Mouse (Mus musculus) thymus, adult 2 months (tissue): ENCODE measurements around the gene Olfr76. TPM values are rescaled to one million over a fixed set of nuclear protein-coding genes. Genes with fewer than 3 reads are reported as not detected.
"Not testable (repeated sequence)": the region's sequence is repeated elsewhere in the genome, so short reads cannot be mapped to it uniquely, and the experiment has no call there.

Experiments used
- DNase-seq: peaks from one replicate; pipeline ENCODE4 v3.0.0; 2021
- H3K27ac ChIP-seq: fragments of 200-500 bp; 2 replicates; pipeline ENCODE4 v1.5.1; 2012; ENCODE audit warnings: low read length, control low read depth; ENCODE audit not compliant: control insufficient read depth, insufficient read depth
- H3K27me3 ChIP-seq: fragments of 200-500 bp; 2 replicates; pipeline ENCODE4 v1.6.1; 2012; ENCODE audit warnings: mild to moderate bottlenecking, low read length, moderate library complexity, mixed read lengths; ENCODE audit not compliant: control insufficient read depth, insufficient read depth
- H3K36me3 ChIP-seq: fragments of 200-500 bp; 2 replicates; pipeline ENCODE4 v1.6.1; 2012; ENCODE audit warnings: mild to moderate bottlenecking, low read length, moderate library complexity; ENCODE audit not compliant: control insufficient read depth, insufficient read depth
- H3K4me1 ChIP-seq: fragments of 200-500 bp; replicated peaks from 2 replicates; pipeline ENCODE4 v1.6.1; 2012; ENCODE audit warnings: low read length; ENCODE audit not compliant: control insufficient read depth, insufficient read depth
- H3K4me3 ChIP-seq: fragments of 200-500 bp; 2 replicates; pipeline ENCODE4 v1.5.1; 2012; ENCODE audit warnings: mild to moderate bottlenecking, low read length, control low read depth, moderate library complexity; ENCODE audit not compliant: control insufficient read depth, insufficient read depth
- CTCF ChIP-seq: fragments of 200-500 bp; IDR thresholded peaks from 2 replicates; pipeline ENCODE4 v1.5.1; 2012; ENCODE audit warnings: mild to moderate bottlenecking, control low read depth, low read length, moderate library complexity, borderline replicate concordance; ENCODE audit not compliant: control insufficient read depth, poor library complexity, insufficient read depth; ENCODE audit errors: extremely low read depth
- POLR2A ChIP-seq: fragments of 200-500 bp; IDR thresholded peaks from 2 replicates; pipeline ENCODE4 v1.6.1; 2012; ENCODE audit warnings: mild to moderate bottlenecking, low read length, control low read depth, moderate library complexity; ENCODE audit not compliant: control insufficient read depth, poor library complexity, insufficient read depth; ENCODE audit errors: extremely low read depth
- WGBS: fragments of 180-500 bp; shearing (Covaris S2); methylation state at CpG from one replicate; pipeline ENCODE4 v1.1.7; 2018; 5-methylcytosine and 5-hydroxymethylcytosine counted together
- polyA plus RNA-seq: library from polyadenylated mRNA; depleted of rRNA; stranded (reverse); fragments of >200 nt; gene quantifications from 2 replicates; pipeline ENCODE4 v1.2.3, GENCODE M21; 2012; rRNA removed

Gene Olfr76
- polyA plus RNA-seq, 1 experiment = 0.12 TPM

- Histone ChIP-seq H3K27me3 (no peaks in the 10 kb centered on the region), H3K4me1 (no peaks in the 10 kb centered on the region), H3K36me3 (no peaks in the 10 kb centered on the region), H3K27ac (no peak overlapping the region), H3K4me3 (no peak overlapping the region)
- no peak for DNase-seq
- 64% methylated on average over 1 of the region's 1 CpGs for WGBS
- TF ChIP-seq POLR2A (no peak), CTCF (no peak)
These were observed 9.2 kb downstream of the Olfr76 start for GRCm38 (mm10) chr19:12113807-12114206.

GRCm38 (mm10) chr19:12104541-12104940 is 18.5 kb downstream of the Olfr76 start:
- no peaks in the 10 kb centered on the region for H3K27me3 ChIP-seq
- H3K36me3 ChIP-seq = no peaks in the 10 kb centered on the region
- WGBS = 68% methylated on average over 1 of the region's 1 CpGs
- DNase-seq = no peak
- TF ChIP-seq CTCF = no peak
- TF ChIP-seq POLR2A = no peak
- no peaks in the 10 kb centered on the region for H3K4me1 ChIP-seq
- no peak overlapping the region for H3K4me3 ChIP-seq
- H3K27ac ChIP-seq = no peak overlapping the region

GRCm38 (mm10) chr19:12103234-12103633 is 19.8 kb downstream of the Olfr76 start, which contains the start of gene Olfr1427:
Gene Olfr1427 (minus strand): TSS chr19:12103334.
- WGBS = 100% methylated on average over 2 of the region's 2 CpGs
- no peak within 1 kb of the TSS for H3K4me3 ChIP-seq

GRCm38 (mm10) chr19:12091913-12092312 is 31.1 kb downstream of the Olfr76 start, which contains the start of gene Olfr1426:
Gene Olfr1426 (minus strand): TSS chr19:12092013.
- TF ChIP-seq POLR2A (no peak), CTCF (no peak)
- Histone ChIP-seq H3K4me3 (no peak within 1 kb of the TSS), H3K4me1 (no peaks in the 10 kb centered on the region), H3K27me3 (no peaks in the 10 kb centered on the region), H3K27ac (no peak within 1 kb of the TSS), H3K36me3 (no peaks in the 10 kb centered on the region)
- DNase-seq = no peak
- WGBS = 85% methylated on average over 1 of the region's 1 CpGs

More at GRCm38 (mm10) chr19:12103234-12103633, 19.8 kb downstream of the Olfr76 start, which contains the start of gene Olfr1427:
- Histone ChIP-seq H3K4me1 (no peaks in the 10 kb centered on the region), H3K36me3 (no peaks in the 10 kb centered on the region), H3K27ac (no peak within 1 kb of the TSS), H3K27me3 (no peaks in the 10 kb centered on the region)
- no peak for DNase-seq
- no peak for TF ChIP-seq POLR2A
- no peak for TF ChIP-seq CTCF

GRCm38 (mm10) chr19:12077631-12078030 is 45.4 kb downstream of the Olfr76 start, which contains the start of gene Olfr1425:
Gene Olfr1425 (minus strand): TSS chr19:12077731.
- H3K27ac ChIP-seq, DNase-seq: not testable (repeated sequence)
- 93% methylated on average over 4 of the region's 4 CpGs for WGBS

GRCm38 (mm10) chr19:12069546-12069945 is 53.5 kb downstream of the Olfr76 start:
- WGBS = 86% methylated on average over 1 of the region's 1 CpGs
- H3K27ac ChIP-seq, H3K4me1 ChIP-seq, H3K36me3 ChIP-seq, H3K27me3 ChIP-seq, DNase-seq, H3K4me3 ChIP-seq: not testable (repeated sequence)

More at GRCm38 (mm10) chr19:12077631-12078030, 45.4 kb downstream of the Olfr76 start, which contains the start of gene Olfr1425:
- H3K4me1 ChIP-seq, H3K4me3 ChIP-seq, H3K27me3 ChIP-seq, H3K36me3 ChIP-seq: not testable (repeated sequence)

Other genes with a start within 250 kb of the Olfr76 start
- gene Olfr1419, start 248.1 kb downstream of the Olfr76 start, polyA plus RNA-seq = 0.11 TPM in 1 of 2 replicates, not detected in the other
- not detected in 2 replicates for gene Olfr1420, start 236.6 kb downstream of the Olfr76 start, polyA plus RNA-seq
- 28.1 and 34.4 TPM in 2 replicates for gene Patl1, start 210.8 kb downstream of the Olfr76 start, polyA plus RNA-seq
- 23.0 and 24.5 TPM in 2 replicates for gene Osbp, start 157.3 kb downstream of the Olfr76 start, polyA plus RNA-seq
- not detected in 2 replicates for gene Olfr1423, start 81.9 kb downstream of the Olfr76 start, polyA plus RNA-seq
- not detected in 2 replicates for gene Olfr1424, start 60.5 kb downstream of the Olfr76 start, polyA plus RNA-seq
- not detected in 2 replicates for gene Olfr1425, start 45.5 kb downstream of the Olfr76 start, polyA plus RNA-seq
- not detected in 2 replicates for gene Olfr1426, start 31.2 kb downstream of the Olfr76 start, polyA plus RNA-seq
- not detected in 2 replicates for gene Olfr1427, start 19.9 kb downstream of the Olfr76 start, polyA plus RNA-seq
- not detected in 2 replicates for gene Olfr1428, start 7.3 kb downstream of the Olfr76 start, polyA plus RNA-seq
- gene Olfr1555-ps1, start 46.9 kb upstream of the Olfr76 start, polyA plus RNA-seq = not detected in 2 replicates
- gene Olfr1431, start 77.4 kb upstream of the Olfr76 start, polyA plus RNA-seq = not detected in 2 replicates
- not detected in 2 replicates for gene Olfr1432, start 109.4 kb upstream of the Olfr76 start, polyA plus RNA-seq
- gene Olfr262, start 118.5 kb upstream of the Olfr76 start, polyA plus RNA-seq = not detected in 2 replicates
- not detected in 2 replicates for gene Olfr235, start 137.8 kb upstream of the Olfr76 start, polyA plus RNA-seq
- gene Olfr1434, start 156.7 kb upstream of the Olfr76 start, polyA plus RNA-seq = not detected in 2 replicates
- gene Olfr1436, start 175.9 kb upstream of the Olfr76 start, polyA plus RNA-seq = not detected in 2 replicates
- gene Olfr1437, start 201.9 kb upstream of the Olfr76 start, polyA plus RNA-seq = not detected in 2 replicates
- not detected in 2 replicates for gene Olfr1438-ps1, start 212.7 kb upstream of the Olfr76 start, polyA plus RNA-seq